Mouse (Mus musculus) spleen, adult 18-20 months (tissue): ENCODE measurements around the gene Glrx2.

Experiments
- DNase-seq, 2 experiments: peaks; one replicate each; pipeline ENCODE4 v3.0.0; 2022; ENCODE audit warnings: mixed read lengths in 2 of 2

Glrx2 gene

GRCm38 (mm10) chr1:143745871-143746270 is 29.7 kb downstream of the Glrx2 start:
- no peak for DNase-seq

DNA sequence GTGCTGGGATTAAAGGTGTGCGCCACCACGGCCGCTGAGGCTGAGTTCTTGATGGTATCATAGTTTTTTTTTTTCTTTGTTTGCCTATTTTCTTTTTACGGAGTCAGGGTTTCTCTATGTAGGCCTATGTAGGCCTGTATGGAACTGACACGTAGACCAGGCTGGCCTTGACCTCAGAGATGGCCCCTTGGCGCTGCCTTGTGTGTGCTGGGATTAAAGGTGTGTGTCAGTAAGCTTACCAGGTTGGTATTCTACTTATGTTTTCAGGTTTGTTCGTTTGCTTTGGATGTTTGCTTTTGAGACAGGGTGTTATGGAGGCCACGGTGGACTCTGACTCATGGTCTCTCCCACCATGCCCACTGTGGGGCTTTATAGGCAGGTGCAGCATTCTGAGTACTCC is 46.0 kb downstream of the Glrx2 start:
- no peak for DNase-seq

DNA sequence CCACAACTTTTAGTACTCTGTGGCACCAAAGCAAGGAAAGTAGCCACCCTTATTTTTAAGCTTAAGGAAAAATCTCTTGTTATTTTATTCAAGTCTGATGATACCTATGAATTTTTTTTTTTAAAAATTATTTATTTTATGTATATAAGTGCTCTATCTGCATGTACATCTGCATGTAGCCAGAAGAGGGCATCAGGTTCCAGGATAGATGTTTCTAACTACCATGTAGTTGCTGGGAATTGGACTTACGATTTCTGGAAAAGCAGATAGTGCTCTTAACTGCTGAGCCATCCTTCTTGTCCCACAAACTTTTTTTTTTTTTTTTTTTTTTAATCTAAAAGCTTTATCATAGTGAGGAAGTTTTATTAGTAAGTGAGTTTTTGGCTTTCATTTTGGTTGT is 48.3 kb downstream of the Glrx2 start:
- no peak for DNase-seq

DNA sequence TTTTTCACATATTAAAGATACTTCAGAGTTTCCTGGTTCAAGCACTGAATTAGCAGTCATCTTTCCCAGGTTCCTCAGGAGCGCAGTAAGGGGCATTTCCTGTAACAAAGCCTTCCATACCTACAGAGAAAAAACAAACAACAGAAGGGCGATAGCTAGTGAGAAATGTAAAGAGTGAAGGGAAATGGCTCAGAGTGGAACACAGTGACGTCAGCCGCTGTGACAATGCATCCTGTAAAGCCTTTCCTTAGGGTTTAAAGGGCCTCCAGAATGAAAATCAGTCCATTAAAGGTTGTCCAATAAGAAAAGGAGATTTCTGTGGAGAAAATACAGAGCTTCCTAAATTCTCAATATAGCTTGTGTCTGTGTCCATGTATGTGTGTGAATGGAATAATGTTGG is 49.7 kb downstream of the Glrx2 start:
- DNase-seq: no peak

GRCm38 (mm10) chr1:143766238-143766637 is 50.1 kb downstream of the Glrx2 start:
- no peak for DNase-seq

DNA sequence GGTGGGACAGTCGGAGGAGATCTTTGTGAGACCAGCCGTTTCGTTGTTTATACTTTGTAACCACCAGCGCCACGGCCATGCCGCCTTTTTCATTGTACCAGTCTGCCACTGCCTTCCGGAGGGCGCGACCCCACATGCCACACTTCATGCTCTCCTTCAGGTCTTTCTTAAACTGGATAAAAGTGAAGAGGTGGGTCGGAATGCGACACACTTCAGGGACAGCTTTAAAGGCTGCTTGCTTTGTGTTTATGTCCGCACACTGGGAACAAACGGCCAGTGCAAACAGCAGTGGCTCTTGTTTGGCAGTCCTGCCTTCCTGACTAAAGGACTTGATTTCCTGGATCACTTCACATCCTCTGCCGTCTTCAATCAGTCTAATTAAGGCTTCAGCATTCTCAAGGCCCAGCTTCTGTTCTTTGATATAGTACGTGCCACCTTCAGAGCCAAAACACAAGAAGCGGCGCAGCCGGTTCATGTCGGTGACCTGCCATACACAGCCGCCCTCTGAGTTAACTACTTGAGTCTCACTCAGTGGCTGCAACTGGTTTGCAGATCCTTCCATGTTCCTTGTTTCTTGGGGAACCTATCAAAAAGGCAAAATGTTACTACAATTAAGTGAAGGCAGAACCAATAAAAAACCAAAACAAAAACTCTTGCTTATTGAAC is 54.4 kb downstream of the Glrx2 start:
- no peak for DNase-seq

DNA sequence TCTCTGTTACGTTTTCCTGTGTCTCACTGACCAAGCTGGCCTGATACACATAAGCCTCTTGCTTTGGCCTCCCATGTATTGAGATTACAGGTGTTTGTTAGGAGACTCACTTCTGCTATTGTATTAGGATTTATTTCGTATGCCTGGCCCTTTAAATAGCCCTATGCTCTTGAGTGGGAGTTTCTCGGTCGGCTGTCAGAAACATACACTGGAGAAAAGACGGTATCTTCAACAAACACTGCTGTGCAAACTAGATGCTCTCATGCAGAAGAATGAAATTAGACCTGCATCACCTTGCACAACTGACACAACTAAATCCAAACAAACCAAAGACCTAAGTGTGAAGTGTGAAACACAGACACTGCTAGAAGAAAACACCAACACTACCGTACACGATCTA is 56.9 kb downstream of the Glrx2 start:
- DNase-seq: no peak

DNA sequence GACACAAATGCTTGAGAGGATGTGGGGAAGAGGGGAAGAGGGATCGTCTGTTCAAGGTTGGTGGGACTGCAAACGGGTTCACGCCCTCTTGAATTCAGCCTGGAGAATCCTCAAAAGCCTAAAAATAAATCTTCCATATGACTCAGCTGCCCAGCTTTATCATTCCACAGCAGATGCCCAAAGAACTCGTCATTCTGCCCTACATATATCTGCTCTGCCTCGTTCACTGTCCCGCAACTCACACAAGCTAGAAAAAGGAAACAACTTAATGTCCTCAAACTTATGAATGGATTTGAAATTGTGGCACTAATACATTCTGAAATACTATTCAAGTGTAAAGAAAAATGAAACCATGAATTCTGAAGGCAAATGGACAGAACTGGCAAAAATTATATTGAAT is 57.8 kb downstream of the Glrx2 start:
- DNase-seq: no peak

GRCm38 (mm10) chr1:143776446-143777411 is 60.6 kb downstream of the Glrx2 start, which contains the start of the genes Trove2 and Uchl5:
TSS of gene Trove2 (minus strand) at chr1:143777068.
TSS of gene Uchl5 (plus strand) at chr1:143777272.
- DNase-seq: peak; percentile 96 to 97

DNA sequence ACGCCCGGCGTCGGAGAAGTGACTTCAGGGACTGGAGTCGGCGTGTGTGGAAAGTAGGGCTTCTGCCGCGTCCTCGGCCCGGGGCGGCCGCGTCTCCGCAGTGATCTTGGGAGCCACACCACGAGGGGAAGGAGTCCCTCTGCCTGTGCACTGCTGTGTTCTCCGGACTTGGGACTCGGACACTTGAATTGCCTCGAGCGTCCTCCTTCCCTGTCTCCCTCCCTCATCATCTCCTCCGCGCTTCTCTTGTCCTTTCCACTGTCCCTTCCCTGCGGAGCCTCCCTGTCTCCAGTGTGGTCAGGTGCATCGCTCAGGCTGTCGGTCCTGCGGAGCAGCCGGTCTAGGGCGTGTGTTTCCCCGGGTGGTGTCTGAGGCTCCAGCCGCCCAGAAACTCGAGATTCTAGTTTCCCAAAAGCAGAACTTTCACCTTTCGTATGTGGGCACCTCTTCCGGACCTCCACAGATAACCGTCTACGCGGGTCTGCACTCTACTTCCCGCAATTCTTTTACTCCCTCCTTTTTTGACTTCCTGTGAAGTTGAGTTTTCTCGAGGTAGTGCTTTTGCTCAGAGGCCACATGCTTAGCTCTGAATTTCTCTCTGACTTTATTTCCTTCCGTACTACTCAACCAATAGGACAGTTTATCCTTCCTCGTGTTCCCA is 61.5 kb downstream of the Glrx2 start:
- DNase-seq: no peak

DNA sequence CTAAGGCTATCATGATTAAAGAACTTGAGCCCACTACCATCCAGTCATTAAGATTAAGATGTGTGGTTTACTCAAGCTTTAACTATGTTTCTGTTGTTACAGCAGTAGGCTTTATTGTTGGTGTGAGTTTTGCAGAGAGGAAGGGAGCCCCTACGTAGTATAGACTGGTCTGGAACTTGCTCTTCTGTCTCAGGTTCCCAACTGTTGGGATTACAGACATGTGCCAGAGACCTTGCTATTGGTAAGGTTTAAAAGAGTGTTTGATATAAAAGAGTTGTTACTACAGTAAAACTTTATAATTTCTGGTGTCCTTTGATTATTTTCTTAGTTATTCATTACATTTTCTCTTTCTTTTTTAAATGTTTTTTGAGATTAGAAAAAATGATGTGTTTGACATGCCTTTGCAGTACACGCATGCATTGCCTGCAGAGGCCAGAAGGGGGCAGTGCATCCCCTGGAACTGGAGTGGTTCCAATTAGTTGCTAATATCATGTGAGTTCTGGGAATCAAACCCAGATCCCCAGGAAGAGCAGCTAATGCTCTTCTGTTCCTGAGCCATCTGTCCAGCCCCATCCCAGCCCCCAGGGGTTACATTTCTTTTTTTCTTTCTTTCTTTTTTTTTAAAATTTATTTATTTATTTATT is 72.6 kb downstream of the Glrx2 start:
- DNase-seq: peak; percentile 24 to 64
